Mouse (Mus musculus): ENCODE measurements around the gene Rassf7. TPM values are rescaled to one million over a fixed set of nuclear protein-coding genes. Genes with fewer than 3 reads are reported as not detected.
A peak's percentile ranks its signal among the peaks of the same experiment; 100 is the strongest.

The Rassf7 gene
- polyA plus RNA-seq, 1 experiment from 2014 or later: 52.0 TPM

GRCm38 (mm10) chr7:141209526-141209925 lies 6.1 kb upstream of the Rassf7 start:
- no peak overlapping the region for H3K4me3 ChIP-seq (ENCODE audit: low read length)

GRCm38 (mm10) chr7:141210137-141210536 lies 5.5 kb upstream of the Rassf7 start:
- no peak overlapping the region for H3K27ac ChIP-seq (ENCODE audit: low read depth, low read length)
- ATAC-seq (ENCODE audit: low FRiP score, low TSS enrichment): no peak
- H3K4me3 ChIP-seq (ENCODE audit: low read length): no peak overlapping the region
- H3K4me2 ChIP-seq (replicated peaks; ENCODE audit: low read depth, low read length): no peak overlapping the region
- H3K27me3 ChIP-seq (ENCODE audit: control insufficient read depth, insufficient read depth, low read length): no peaks in the 10 kb centered on the region
- 72% methylated on average over 12 of the region's 12 CpGs for WGBS
- no peaks in the 10 kb centered on the region for H3K36me3 ChIP-seq (ENCODE audit: control insufficient read depth, insufficient read depth, low read length)
- 0 out of 2 replicates have a peak, but pooled peaks cover 11% of the 10 kb centered on the region for H3K4me1 ChIP-seq (ENCODE audit: control insufficient read depth, insufficient read depth, low read length)
- H3K9ac ChIP-seq (ENCODE audit: low read depth, low read length): no peak overlapping the region
- H3K9me3 ChIP-seq (ENCODE audit: control insufficient read depth, low read length): no peaks in the 10 kb centered on the region

More at GRCm38 (mm10) chr7:141209526-141209925, 6.1 kb upstream of the Rassf7 start:
- no peak overlapping the region for H3K27ac ChIP-seq (ENCODE audit: low read depth, low read length)
- no peak for ATAC-seq (ENCODE audit: low FRiP score, low TSS enrichment)
- no peaks in the 10 kb centered on the region for H3K9me3 ChIP-seq (ENCODE audit: control insufficient read depth, low read length)
- H3K4me2 ChIP-seq (replicated peaks; ENCODE audit: low read depth, low read length): no peak overlapping the region
- WGBS: 81% methylated on average over 3 of the region's 3 CpGs
- no peaks in the 10 kb centered on the region for H3K36me3 ChIP-seq (ENCODE audit: control insufficient read depth, insufficient read depth, low read length)
- 0 out of 2 replicates have a peak, but pooled peaks cover 4% of the 10 kb centered on the region for H3K4me1 ChIP-seq (ENCODE audit: control insufficient read depth, insufficient read depth, low read length)
- H3K27me3 ChIP-seq (ENCODE audit: control insufficient read depth, insufficient read depth, low read length): no peaks in the 10 kb centered on the region
- H3K9ac ChIP-seq (ENCODE audit: low read depth, low read length): no peak overlapping the region

DNA sequence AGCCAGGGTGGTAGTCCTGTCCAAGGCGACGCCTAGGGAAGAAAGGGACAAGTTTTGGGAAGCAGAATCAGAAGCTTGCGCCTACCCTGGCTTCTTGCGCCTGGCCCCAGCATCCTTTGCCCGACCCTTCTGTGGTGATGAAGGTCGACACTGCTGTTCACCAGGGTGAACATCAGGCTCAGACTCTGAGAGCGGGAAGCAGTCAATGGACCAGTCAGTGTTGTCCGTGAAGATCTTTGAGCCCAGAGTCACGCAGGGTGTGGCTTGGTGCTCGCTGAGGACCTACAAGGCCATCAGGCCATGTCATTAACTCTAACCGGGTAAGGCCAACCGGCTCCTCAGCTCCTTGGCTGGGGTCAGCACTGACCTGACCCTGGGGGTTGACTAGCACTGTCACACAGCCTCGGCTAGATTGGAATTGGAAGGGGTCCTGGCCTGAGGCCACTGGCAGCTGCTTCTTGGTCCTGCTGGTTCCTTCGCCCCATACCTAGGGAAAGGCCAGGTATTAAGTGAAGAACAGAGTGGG lies 5.0 kb upstream of the Rassf7 start:
- Histone ChIP-seq H3K4me2 (replicated peaks; ENCODE audit: low read depth, low read length) (no peak overlapping the region), H3K27me3 (ENCODE audit: control insufficient read depth, insufficient read depth, low read length) (no peaks in the 10 kb centered on the region)
- WGBS: 85% methylated on average over 14 of the region's 14 CpGs

GRCm38 (mm10) chr7:141213133-141213532 lies 2.5 kb upstream of the Rassf7 start:
- peaks cover 23% of the 10 kb centered on the region for H3K4me1 ChIP-seq (ENCODE audit: control insufficient read depth, insufficient read depth, low read length)
- H3K4me3 ChIP-seq (ENCODE audit: low read length): no peak overlapping the region
- no peak overlapping the region for H3K27ac ChIP-seq (ENCODE audit: low read depth, low read length)
- WGBS: 80% methylated on average over 3 of the region's 3 CpGs
- H3K9me3 ChIP-seq (ENCODE audit: control insufficient read depth, low read length): no peaks in the 10 kb centered on the region
- peaks cover 6% of the 10 kb centered on the region; the same call in 1 of the 2 replicates for H3K36me3 ChIP-seq (ENCODE audit: control insufficient read depth, insufficient read depth, low read length)
- H3K9ac ChIP-seq (ENCODE audit: low read depth, low read length): no peak overlapping the region
- no peak overlapping the region for H3K4me2 ChIP-seq (replicated peaks; ENCODE audit: low read depth, low read length)
- ATAC-seq (ENCODE audit: low FRiP score, low TSS enrichment): no peak
- H3K27me3 ChIP-seq (ENCODE audit: control insufficient read depth, insufficient read depth, low read length): no peaks in the 10 kb centered on the region

More for the DNA sequence above, 5.0 kb upstream of the Rassf7 start:
- Histone ChIP-seq H3K27ac (ENCODE audit: low read depth, low read length) (no peak overlapping the region), H3K9ac (ENCODE audit: low read depth, low read length) (no peak overlapping the region), H3K36me3 (ENCODE audit: control insufficient read depth, insufficient read depth, low read length) (no peaks in the 10 kb centered on the region), H3K4me1 (ENCODE audit: control insufficient read depth, insufficient read depth, low read length) (0 out of 2 replicates have a peak, but pooled peaks cover 11% of the 10 kb centered on the region), H3K9me3 (ENCODE audit: control insufficient read depth, low read length) (no peaks in the 10 kb centered on the region), H3K4me3 (ENCODE audit: low read length) (no peak overlapping the region)
- no peak for ATAC-seq (ENCODE audit: low FRiP score, low TSS enrichment)

GRCm38 (mm10) chr7:141213605-141214235 lies 1.9 kb upstream of the Rassf7 start, which contains the start of gene Lmntd2:
Gene Lmntd2 (minus strand): TSS chr7:141214080.
- H3K27me3 ChIP-seq (ENCODE audit: control insufficient read depth, insufficient read depth, low read length): no peaks in the 10 kb centered on the region
- H3K36me3 ChIP-seq (ENCODE audit: control insufficient read depth, insufficient read depth, low read length): peaks cover 12% of the 10 kb centered on the region; the same call in 1 of the 2 replicates
- peak within 1 kb of the TSS; percentile 63 for H3K4me3 ChIP-seq (ENCODE audit: low read length)
- H3K27ac ChIP-seq (ENCODE audit: low read depth, low read length): peak within 1 kb of the TSS; percentile 98
- ATAC-seq (ENCODE audit: low FRiP score, low TSS enrichment): no peak
- H3K4me1 ChIP-seq (ENCODE audit: control insufficient read depth, insufficient read depth, low read length): peaks cover 23% of the 10 kb centered on the region
- no peaks in the 10 kb centered on the region for H3K9me3 ChIP-seq (ENCODE audit: control insufficient read depth, low read length)
- peak within 1 kb of the TSS; percentile 57 for H3K9ac ChIP-seq (ENCODE audit: low read depth, low read length)
- WGBS: 92% methylated on average over 11 of the region's 11 CpGs
- peak within 1 kb of the TSS; percentile 73 for H3K4me2 ChIP-seq (replicated peaks; ENCODE audit: low read depth, low read length)

GRCm38 (mm10) chr7:141214310-141214709 lies 1.4 kb upstream of the Rassf7 start:
- Histone ChIP-seq H3K9me3 (ENCODE audit: control insufficient read depth, low read length) (no peaks in the 10 kb centered on the region), H3K4me3 (ENCODE audit: low read length) (no peak overlapping the region), H3K4me2 (replicated peaks; ENCODE audit: low read depth, low read length) (peak overlapping the region; percentile 10; the same call in 1 of the 2 replicates), H3K36me3 (ENCODE audit: control insufficient read depth, insufficient read depth, low read length) (peaks cover 12% of the 10 kb centered on the region; the same call in 1 of the 2 replicates), H3K27me3 (ENCODE audit: control insufficient read depth, insufficient read depth, low read length) (no peaks in the 10 kb centered on the region), H3K4me1 (ENCODE audit: control insufficient read depth, insufficient read depth, low read length) (peaks cover 23% of the 10 kb centered on the region), H3K9ac (ENCODE audit: low read depth, low read length) (no peak overlapping the region), H3K27ac (ENCODE audit: low read depth, low read length) (peak overlapping the region; percentile 98; the same call in 1 of the 2 replicates)
- no peak for ATAC-seq (ENCODE audit: low FRiP score, low TSS enrichment)
- 70% methylated on average over 3 of the region's 3 CpGs for WGBS

- H3K9me3 ChIP-seq (ENCODE audit: control insufficient read depth, low read length): no peaks in the 10 kb centered on the region
- H3K27me3 ChIP-seq (ENCODE audit: control insufficient read depth, insufficient read depth, low read length): no peaks in the 10 kb centered on the region
- peak overlapping the region; percentile 87 for H3K27ac ChIP-seq (ENCODE audit: low read depth, low read length)
- peaks cover 29% of the 10 kb centered on the region for H3K4me1 ChIP-seq (ENCODE audit: control insufficient read depth, insufficient read depth, low read length)
- peak; percentile 69 for ATAC-seq (ENCODE audit: low FRiP score, low TSS enrichment)
- H3K4me2 ChIP-seq (replicated peaks; ENCODE audit: low read depth, low read length): peak overlapping the region; percentile 73
- peak overlapping the region; percentile 67 for H3K9ac ChIP-seq (ENCODE audit: low read depth, low read length)
- WGBS: 2% methylated on average over 42 of the region's 42 CpGs
- H3K4me3 ChIP-seq (ENCODE audit: low read length): peak overlapping the region; percentile 63
- H3K36me3 ChIP-seq (ENCODE audit: control insufficient read depth, insufficient read depth, low read length): peaks cover 12% of the 10 kb centered on the region; the same call in 1 of the 2 replicates
These were observed 447 bp downstream of the Rassf7 start for GRCm38 (mm10) chr7:141215880-141216733.

- no peaks in the 10 kb centered on the region for H3K9me3 ChIP-seq (ENCODE audit: control insufficient read depth, low read length)
- ATAC-seq (ENCODE audit: low FRiP score, low TSS enrichment): no peak
- H3K36me3 ChIP-seq (ENCODE audit: control insufficient read depth, insufficient read depth, low read length): peaks cover 12% of the 10 kb centered on the region; the same call in 1 of the 2 replicates
- H3K27me3 ChIP-seq (ENCODE audit: control insufficient read depth, insufficient read depth, low read length): no peaks in the 10 kb centered on the region
- H3K9ac ChIP-seq (ENCODE audit: low read depth, low read length): peak overlapping the region; percentile 67; the same call in 1 of the 2 replicates
- peak overlapping the region; percentile 63 for H3K4me3 ChIP-seq (ENCODE audit: low read length)
- 84% methylated on average over 11 of the region's 11 CpGs for WGBS
- H3K4me2 ChIP-seq (replicated peaks; ENCODE audit: low read depth, low read length): peak overlapping the region; percentile 73
- H3K27ac ChIP-seq (ENCODE audit: low read depth, low read length): no peak overlapping the region
- H3K4me1 ChIP-seq (ENCODE audit: control insufficient read depth, insufficient read depth, low read length): peaks cover 32% of the 10 kb centered on the region
These were observed 1.2 kb downstream of the Rassf7 start for GRCm38 (mm10) chr7:141216894-141217293.

All from kidney, embryonic 14.5 days (tissue).